Mouse (Mus musculus): ENCODE data around the gene Sbk3.

The Sbk3 gene

DNA sequence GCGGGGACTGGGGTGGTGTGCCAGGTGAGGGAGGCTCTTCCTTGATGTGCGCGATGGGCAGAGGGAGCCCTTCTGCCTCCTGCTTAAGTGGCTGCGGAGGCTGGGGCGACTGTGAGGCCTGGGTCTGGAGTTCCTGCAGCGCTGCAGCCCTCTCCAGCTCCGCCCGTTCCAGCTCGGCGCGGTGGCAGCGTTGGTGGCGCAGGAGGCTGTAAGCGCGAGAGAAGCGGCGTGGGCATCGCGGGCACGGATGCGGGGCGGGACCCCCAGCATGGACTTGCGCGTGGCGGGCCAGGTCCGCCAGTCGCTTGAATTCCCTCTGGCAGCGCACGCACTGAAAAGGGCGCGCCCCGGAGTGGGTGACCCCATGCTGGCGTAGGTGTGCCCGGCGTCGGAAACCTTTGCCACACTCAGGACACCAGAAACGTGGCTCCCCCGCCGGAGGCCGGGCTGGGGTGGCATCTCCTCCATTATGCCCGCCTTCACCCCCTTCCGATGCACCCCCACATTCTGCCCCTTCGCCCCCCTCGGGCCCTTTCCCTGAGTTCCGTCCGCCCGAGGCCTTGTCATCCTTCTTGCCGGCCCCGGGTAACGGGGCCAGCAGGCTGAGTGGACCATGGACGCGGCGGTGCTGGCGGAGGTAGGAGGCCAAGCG lies 22.5 kb upstream of the Sbk3 start:
- DNase-seq (ENCODE audit: low spot score in 2 of 2), result no peak

DNA sequence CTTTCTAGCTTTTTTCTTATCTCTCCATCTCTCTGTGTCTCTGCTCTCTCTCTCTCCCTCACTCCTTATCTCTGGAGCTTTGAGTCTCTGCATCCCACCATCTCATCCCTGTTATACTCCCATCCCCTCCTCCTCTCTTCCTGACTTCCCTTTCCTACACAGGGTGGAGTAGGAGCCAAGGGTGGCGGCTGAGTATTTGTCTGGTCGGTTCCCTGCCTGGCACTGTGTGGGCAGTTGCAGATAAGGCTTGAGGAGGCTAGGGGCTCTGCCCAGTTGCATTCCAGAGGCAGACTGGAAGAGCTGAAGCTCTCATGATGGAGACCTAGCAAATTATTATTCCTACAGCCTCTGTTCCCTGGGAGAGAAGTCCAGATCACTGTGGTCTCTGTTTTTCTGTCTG lies 17.3 kb upstream of the Sbk3 start:
- no peak for DNase-seq (ENCODE audit: low spot score in 2 of 2)

DNA sequence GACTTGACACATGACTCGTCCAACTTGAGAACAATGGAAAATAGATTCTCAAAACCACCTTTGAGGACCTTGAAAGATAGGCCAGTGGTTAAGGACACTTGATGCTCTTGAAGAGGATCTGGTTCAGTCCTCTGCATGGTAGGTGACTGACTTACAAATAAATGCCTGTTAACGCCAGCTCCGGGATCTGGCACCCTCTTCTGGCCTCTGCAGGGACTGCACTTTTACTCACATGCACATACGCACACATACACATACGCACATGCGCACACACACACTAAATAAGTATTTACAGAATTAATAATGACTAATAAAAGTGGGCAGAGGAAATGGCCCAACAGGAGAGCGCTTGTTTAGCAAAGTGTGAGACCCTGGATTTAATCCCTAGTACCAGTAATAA lies 5.9 kb upstream of the Sbk3 start:
- no peak for DNase-seq (ENCODE audit: low spot score in 2 of 2)

DNA sequence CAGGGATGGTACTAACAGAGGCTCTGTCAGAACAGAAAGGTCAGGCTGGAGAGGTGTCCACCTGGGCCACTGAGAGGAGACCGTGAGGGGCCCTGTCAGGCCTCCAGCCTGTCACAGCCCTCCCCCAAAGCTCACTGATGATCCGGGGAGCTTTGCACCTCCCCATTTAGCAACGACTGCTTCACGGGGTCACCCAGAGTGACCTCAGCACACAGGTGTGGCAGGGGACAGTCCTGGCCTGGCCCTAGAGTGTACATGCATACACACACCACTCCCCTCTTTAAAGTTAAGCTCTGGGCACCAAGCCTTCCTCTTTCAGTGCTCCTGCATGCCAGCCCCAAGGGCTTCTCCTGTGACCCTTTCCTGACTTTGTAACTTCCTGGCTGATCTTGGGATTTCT lies 4.5 kb upstream of the Sbk3 start:
- DNase-seq (ENCODE audit: low spot score in 2 of 2), result no peak

DNA sequence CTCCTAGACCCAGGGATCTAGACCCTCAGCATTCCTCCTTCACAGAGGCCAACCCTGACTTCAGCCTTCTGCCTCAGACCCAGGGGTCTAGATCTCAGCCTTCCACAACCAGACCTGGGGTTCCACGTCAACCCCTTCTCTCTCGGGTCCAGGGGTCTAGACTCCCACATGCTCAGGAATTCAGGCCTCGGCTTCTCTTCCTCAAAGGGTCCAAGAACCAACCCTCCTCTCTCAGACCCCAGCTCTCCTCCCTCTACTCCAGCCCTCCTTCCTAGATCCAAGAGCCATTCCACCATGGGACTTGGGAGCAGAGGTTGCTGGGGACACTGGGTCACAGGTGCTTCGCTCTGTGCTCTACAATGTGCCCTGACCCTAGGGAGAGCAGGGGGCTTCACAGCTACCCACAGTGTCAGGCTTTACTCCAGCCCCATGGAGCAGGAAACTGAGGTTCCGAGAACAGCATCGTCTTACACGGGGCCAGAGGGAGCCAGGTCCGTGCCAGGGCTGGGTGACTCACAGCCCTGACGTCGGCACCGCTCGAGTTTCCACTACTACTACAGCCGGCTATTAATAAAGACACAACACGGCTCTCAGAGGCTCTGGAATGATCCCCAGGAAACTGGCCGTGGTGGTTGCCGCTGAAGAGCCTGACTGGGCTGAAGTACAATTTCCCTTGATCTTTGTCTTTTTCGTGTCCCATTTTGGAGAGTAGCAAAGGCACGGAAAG lies 1.5 kb upstream of the Sbk3 start:
- DNase-seq (ENCODE audit: low spot score in 2 of 2), result no peak

DNA sequence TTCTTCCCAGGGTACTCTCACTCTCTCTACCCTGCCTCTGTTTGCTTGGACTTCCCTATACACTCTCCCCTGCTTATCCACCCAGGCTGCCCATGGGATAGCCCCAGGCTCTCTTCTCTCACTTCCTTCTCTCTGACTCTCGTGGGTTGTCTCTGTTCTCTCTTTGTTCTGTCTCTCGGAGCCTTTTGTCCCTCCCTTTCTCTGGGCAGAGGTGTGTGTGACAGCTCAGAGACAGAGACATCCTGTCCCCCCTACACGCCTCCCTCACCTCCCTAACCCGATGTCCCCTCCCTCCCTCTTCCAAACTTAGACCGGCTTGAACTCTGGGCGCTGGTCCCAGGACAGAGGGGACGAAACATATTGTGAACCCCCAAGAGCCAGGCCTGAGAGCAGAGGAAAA lies 742 bp upstream of the Sbk3 start:
- no peak for DNase-seq (ENCODE audit: low spot score in 2 of 2)

- DNase-seq (ENCODE audit: low spot score in 2 of 2), result no peak
Observed at GRCm38 (mm10) chr7:4964988-4965387, 6.0 kb downstream of the Sbk3 start.

- DNase-seq (ENCODE audit: low spot score in 2 of 2), result peak; percentile 38 to 85
Observed at GRCm38 (mm10) chr7:4964272-4964671, 6.7 kb downstream of the Sbk3 start, which contains the start of gene Sbk2. Gene Sbk2, minus strand, starts transcription at chr7:4964406.

DNA sequence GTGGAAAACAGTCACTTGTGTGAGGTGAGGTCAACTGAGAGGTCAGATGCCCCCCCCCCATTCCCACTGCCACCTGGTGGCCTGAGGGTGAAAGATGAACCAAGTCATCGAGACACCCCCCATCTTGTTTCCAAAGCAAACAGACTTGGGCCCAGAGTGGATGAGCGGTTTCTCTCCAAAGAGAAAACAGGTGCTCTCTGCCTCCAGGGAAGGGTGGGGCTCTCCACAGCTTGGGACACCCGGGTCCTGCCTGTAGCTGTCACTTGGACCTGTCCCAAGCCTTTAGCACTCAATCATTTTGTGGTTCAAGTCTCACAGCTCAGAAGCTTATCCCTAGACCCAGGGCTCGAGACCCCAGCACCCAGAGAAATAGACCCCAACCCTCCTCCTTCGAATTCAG lies 7.4 kb downstream of the Sbk3 start:
- DNase-seq (ENCODE audit: low spot score in 2 of 2), result no peak

DNA sequence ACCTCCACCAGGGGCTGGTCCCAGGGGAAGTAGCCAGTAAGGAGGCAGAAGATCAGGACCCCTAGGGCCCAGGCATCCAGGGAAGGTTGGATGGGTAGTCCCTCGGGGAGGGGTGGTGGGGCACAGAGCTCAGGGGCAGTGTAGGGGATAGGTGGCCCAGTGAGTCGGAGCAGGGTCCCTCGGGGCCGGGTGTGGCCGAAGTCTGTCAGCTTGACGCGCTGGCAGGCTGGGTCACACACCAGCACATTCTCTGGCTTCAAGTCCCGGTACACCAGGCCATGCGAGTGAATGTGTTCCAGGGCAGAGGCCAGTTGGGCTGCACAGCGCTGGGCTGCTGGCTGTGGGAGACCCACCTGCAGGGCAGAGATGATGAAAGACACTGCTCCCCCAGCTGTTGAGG lies 13.6 kb downstream of the Sbk3 start:
- peak in 1 of 2 experiments; percentile 57 for DNase-seq (ENCODE audit: low spot score in 2 of 2)

DNA sequence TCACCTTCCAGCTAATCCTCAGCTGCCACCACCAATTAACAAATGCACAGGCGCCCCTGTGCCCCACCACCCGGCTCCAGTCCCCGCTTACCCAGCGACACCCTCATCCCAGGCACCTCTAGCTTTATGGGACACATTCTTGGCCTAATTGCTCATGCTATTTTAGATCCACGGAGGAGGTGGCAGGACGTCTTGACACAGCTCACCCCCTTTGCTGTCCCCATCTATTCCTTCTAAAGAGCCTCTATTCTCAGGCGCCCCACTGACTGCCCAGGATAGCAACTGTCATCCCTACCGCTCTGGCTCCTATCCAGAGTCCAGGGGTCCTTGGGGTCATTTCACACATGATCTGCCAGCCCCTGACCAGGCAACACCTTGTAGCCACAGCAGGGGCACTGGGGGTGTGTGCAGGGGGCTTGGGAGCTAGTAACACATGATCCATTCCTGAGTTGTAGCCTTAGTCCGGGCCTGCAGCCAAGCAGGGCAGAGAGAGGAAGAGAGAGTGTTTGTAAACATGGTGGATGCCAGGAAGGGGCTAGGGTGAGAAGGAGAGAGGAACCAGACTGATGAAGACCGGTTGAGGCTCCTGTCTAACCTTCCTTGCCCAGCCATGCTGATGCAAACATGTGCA lies 17.0 kb downstream of the Sbk3 start:
- no peak for DNase-seq (ENCODE audit: low spot score in 2 of 2)

DNA sequence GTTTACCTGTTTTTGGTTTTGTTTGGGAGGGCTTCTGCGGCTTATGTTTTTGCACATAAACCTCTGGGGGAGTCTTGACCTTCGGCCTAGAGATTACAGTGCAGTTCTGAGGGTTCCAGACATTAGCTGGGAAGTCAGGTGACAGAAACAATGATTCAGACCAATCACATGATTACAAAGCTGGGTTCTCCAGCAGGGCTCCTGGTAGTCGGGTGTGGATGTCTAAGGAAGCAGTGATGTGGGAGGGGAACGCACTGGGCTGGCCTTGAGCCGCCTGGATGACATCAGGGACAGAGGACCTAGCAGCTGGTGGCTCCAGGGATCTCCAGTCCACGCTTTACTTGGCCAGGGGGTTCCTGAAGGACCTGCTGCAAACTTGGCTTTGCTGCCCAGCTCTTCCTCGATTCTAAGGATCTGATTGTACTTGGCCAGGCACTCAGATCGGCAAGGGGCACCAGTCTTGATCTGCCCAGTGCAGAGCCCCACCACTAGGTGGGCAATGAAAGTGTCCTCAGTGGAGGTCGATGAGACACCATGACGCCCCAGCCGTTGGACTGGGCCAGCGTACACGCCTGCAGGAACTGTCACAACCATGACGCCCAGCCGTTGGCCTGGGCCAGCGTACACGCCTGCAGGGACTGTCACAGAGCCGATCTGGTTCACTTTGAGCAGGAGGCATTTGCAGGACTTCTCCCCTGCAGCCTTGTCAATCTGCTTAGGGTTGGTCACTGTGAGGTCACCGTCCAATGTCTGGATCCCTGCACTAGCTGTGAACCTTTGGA lies 20.2 kb downstream of the Sbk3 start:
- no peak for DNase-seq (ENCODE audit: low spot score in 2 of 2)

GRCm38 (mm10) chr7:4948386-4948785 lies 22.6 kb downstream of the Sbk3 start:
- DNase-seq (ENCODE audit: low spot score in 2 of 2), result no peak

- DNase-seq (ENCODE audit: low spot score in 2 of 2), result no peak
Observed at GRCm38 (mm10) chr7:4947855-4948254, 23.1 kb downstream of the Sbk3 start.

GRCm38 (mm10) chr7:4943223-4943815 lies 27.6 kb downstream of the Sbk3 start:
- peak; percentile 88 to 93 for DNase-seq (ENCODE audit: low spot score in 2 of 2)

GRCm38 (mm10) chr7:4942673-4943072 lies 28.3 kb downstream of the Sbk3 start:
- DNase-seq (ENCODE audit: low spot score in 2 of 2), result no peak

DNA sequence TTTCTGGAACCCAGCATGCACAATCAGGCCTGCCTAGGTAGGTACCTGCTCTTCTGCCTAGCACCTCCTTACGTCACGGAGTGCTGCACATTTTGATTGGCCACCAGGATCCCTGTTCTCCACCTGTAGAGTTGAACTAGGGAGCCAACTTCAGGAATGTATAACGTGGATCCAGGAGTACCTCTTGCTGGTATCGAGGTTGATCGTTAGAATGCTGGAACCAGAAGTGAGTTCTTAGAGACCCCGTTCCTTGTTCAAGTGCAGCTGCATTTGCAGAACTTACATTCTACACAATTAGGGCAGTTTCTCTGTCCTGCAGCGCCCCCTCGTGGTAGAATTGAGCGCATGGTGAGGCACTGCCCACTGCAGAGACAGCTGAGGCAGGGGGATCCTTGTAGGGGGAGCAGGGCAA lies 30.9 kb downstream of the Sbk3 start:
- DNase-seq (ENCODE audit: low spot score in 2 of 2), result peak; percentile 78 to 90

GRCm38 (mm10) chr7:4938456-4938855 lies 32.5 kb downstream of the Sbk3 start:
- DNase-seq (ENCODE audit: low spot score in 2 of 2), result peak; percentile 75 to 87

- no peak for DNase-seq (ENCODE audit: low spot score in 2 of 2)
Observed at GRCm38 (mm10) chr7:4937392-4937791, 33.6 kb downstream of the Sbk3 start.

DNA sequence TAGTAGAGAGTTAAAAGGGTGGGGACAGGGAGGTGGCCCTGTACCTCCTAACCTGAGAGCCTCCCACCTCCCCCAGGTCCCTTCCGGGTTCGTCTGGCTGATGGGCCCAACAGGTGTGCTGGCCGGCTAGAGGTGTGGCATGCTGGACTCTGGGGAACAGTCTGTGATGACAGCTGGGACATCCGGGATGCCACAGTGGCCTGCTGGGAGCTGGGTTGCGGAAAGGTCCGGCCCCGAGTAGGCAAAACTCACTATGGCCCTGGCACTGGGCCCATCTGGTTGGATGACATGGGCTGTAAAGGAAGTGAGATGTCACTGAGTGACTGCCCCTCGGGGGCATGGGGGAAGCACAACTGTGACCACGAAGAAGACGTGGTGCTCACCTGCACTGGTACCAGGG lies 34.1 kb downstream of the Sbk3 start:
- DNase-seq (ENCODE audit: low spot score in 2 of 2), result no peak

DNA sequence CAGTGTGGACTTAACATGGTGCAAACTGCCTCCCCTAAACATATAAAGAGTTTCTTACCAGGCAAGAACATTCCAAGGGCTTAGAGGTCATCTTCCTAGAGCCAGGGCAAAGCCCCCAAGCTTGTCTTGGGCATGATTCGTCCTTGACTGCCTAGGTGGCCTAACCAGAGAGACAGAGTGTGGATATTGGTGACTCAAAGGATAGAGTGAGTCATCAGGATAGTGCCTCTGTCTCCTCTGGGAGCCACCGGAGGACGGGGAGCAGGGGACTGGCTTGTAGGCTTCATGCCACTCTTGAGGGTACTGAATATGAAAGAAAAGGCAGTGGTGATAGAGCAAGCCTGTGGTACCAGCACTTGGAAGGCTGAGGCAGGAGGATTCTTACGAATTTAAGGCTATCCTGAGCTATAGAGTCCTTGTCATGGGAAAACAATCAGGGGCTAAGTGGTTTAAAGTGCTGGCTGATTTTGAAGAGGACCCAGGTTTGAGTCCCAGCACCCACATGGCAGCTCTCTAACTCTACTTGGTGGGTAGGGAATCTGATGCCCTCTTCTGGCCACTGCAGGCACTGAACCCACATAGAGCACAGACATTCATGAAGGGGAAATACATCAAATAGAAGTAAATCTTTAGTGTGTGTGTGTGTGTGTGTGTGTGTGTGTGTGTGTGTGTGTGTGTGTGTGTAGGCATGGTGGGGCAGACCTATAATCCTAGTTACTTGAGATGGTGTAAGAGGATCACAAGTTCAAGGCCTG lies 36.6 kb downstream of the Sbk3 start:
- DNase-seq (ENCODE audit: low spot score in 2 of 2), result no peak

All from spleen, postnatal 10 days (tissue).